Mouse (Mus musculus) spleen, adult 18-20 months (tissue): ENCODE measurements around the gene Tecpr2.

Source experiments
- DNase-seq, 2 experiments: peaks; one replicate each; pipeline ENCODE4 v3.0.0; 2022; ENCODE audit warnings: mixed read lengths in 2 of 2

Gene Tecpr2

GRCm38 (mm10) chr12:110978607-110979406 lies 89.7 kb downstream of the Tecpr2 start, which contains the start of gene Ankrd9:
Gene Ankrd9, minus strand, starts transcription at chr12:110979040.
- DNase-seq = peak; percentile 96 to 98

DNA sequence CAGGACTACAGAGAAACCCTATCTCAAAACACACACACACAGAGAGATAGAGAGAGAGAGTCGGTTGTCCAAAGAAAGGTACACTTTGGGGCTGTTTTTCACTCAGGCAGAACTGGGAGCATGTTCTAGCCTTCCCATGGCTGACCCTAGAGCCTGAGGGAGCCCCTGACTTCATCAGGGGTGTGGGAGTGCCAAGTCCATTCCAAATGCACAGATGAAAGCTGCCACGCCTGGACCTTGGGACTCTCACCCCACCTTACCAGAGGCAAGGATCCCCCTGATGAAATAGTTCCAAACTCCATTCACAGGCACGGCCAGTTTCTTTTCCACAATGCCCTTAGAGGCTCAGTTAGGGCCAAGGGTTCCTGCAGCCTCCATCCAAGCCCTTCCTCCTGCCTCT lies 90.7 kb downstream of the Tecpr2 start:
- no peak for DNase-seq

DNA sequence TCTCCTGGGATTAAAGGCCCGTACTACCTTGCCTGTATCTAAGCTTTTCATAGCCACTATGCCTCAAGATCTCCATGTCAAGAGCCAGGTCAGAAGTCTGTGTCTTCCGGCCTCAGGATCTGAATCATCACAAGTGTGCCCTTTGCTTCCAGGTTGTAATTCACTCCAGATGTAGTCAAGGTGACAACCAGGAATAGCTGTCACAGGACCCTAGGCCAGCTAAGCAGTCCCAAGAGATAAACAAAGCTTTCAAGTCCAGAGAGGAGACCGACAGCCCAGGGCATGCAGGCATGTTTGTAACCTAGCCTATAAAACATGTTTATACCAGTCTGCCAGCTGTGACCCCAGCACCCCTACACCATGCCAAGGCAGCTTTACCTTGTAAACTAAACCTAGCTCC lies 92.7 kb downstream of the Tecpr2 start:
- no peak for DNase-seq

GRCm38 (mm10) chr12:110983083-110983482 lies 94.0 kb downstream of the Tecpr2 start:
- no peak for DNase-seq

- DNase-seq = no peak
Measured at GRCm38 (mm10) chr12:110983714-110984113, 94.7 kb downstream of the Tecpr2 start.

DNA sequence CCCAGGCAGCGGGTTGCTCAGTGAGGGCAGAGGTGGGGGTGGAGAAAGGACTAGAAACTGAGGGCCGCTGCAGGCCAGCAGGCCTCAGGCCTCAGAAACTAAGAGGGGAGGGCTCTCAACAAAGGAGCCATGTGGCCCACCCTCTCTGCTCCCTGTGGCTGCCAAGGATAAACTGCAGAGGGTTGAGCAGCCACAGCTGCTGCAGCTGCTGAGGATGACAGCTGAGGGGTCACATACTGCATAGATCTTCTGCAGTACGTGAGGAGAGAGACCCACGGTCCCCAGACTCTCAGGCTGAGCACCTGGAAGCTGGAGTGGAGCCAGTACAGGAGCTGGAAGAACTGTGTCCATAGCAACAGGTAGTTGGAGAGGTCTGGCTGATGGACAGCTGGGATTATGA lies 95.5 kb downstream of the Tecpr2 start:
- no peak for DNase-seq

GRCm38 (mm10) chr12:110985141-110985540 lies 96.1 kb downstream of the Tecpr2 start:
- no peak for DNase-seq

GRCm38 (mm10) chr12:110986536-110987425 lies 97.7 kb downstream of the Tecpr2 start:
- no peak for DNase-seq

- DNase-seq = no peak
Measured at GRCm38 (mm10) chr12:110989409-110989808, 100.3 kb downstream of the Tecpr2 start.

GRCm38 (mm10) chr12:110990500-110990899 lies 101.4 kb downstream of the Tecpr2 start:
- DNase-seq = no peak

DNA sequence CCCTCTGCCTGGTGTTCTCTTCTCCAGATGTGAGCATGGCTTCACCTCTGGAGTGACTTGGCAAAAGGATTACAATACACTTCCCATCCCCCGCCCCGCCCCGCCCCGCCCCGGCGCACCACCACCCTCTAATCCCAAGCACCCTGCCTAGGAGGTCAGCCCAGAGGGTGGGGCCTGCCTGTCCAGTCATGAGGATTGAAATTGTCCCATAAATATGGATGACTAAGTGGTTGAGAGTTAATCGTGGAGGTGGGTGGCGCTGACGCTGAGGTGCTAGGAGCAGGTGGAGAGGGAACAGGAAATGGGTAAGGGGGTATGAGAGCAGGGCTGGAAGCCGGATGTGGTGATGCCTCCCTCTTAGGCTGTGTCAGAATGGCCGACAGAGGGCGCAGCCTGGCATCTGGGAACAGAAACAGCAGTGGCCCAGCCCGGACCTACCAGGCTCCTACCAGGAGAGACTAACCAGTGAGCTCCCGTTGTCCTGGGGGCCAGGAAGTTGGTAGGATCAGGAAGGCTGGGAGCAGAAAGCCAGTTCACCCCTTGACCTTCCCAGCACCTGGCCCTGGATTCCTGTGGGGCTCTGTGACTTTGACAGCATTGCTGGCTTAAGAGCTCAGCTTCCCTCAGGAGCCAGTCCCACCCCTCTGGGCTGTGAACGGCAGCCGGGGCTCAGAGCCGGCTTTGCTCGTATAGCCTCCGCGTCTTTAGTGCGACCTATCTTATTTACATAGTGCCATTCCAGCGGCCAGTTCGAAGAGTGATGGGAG lies 102.5 kb downstream of the Tecpr2 start:
- DNase-seq = peak; percentile 66 to 73

DNA sequence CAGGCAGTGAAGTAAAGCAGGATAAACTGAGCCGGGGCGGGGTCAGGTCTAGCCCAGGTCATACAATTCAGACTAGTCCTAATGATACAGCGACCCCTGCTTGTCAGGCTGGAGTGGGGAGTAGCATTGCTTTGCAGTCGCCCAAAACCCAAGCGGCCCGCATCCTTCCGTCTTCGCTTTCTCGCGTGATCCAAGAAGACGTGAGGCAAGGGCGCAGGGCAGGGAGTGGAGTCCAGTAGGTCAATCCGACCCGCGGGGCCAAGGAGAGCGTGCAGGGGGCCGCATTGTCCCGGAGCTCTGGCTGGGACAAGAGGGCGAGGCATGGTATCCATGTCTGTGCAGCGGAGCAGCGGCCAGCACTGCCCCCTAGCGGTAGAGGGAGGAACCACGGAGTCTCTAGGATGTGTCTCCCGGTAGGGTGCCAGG lies 103.1 kb downstream of the Tecpr2 start:
- DNase-seq = peak; percentile 82 to 95

DNA sequence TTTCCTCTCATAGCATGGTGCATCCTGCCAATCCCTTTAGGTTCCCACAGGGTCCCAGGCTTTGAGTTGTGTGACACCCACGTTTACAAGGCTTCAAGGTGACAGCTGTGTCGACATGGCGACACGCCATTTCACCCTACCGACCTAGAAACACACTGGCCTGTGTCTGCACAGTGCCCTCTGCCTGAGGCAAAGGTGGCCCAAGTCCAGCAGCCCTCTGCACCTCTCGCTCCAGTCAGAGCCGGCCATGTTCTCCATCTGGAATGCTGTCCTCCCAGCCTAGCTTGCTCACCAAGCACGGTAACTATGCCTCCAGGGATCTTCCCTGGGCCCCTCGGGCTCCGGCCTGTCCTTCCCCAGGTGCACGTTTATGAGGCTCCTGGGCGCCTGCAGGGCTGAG lies 103.7 kb downstream of the Tecpr2 start:
- no peak for DNase-seq

GRCm38 (mm10) chr12:110993226-110993625 lies 104.2 kb downstream of the Tecpr2 start:
- no peak for DNase-seq

GRCm38 (mm10) chr12:110994666-110995065 lies 105.6 kb downstream of the Tecpr2 start:
- DNase-seq = no peak

DNA sequence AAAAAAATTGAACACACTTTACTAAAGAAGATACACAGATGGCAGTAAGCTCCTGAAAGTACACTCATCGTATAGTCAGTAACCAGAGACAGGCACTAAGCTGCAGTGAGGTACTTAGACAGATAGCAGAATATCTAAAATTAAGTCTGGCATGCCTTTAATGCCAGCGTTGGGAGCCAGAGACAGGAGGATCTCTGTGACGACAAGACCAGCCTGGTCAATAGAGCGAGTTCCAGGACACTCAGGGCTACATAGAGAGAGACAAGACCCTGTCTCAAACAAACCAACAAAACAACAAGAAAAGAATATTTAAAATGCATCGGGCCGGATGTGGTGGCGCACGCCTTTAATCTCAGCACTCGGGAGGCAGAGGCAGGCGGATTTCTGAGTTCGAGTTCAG lies 109.0 kb downstream of the Tecpr2 start:
- no peak for DNase-seq

- DNase-seq = no peak
Measured at GRCm38 (mm10) chr12:110999820-111000219, 110.8 kb downstream of the Tecpr2 start.

DNA sequence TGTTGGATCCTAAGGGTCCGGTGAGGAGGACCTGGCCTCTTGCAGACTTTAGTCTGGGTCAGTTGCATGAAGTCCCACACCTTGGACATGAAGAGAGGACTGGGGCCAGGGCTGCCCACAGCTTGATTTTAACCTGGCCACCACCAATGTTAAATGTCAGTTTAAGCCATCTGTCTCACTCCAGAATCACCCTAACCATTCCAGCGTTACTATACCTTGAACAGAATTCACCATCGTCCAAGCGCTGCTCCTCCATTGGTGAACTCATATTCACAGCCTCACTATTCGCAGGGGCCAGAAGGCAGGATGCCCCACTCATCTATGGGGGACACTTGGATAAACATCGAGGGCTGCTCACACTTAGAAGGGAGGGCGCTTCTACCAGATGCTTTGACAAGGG lies 111.9 kb downstream of the Tecpr2 start:
- no peak for DNase-seq

DNA sequence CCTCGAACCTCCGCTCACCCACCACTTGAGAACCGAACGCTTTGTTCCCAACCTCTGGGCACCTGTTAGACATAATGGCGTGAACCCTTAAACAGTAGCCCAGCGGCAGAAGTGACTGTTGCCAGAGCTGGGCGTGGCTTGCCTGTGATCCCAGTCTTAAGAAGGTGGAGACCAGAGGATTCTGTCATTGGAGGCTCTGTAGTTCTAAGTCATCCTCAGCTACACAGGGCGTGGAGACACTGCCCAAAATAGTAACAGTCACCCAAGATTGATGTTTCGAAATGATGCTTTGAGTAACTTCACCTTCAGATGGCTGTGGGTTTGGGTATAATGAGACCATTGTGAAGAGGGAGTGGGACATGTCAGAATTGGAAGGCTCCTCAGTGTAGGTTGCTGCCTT lies 115.1 kb downstream of the Tecpr2 start:
- DNase-seq = no peak

- no peak for DNase-seq
Measured at GRCm38 (mm10) chr12:111005803-111006202, 116.7 kb downstream of the Tecpr2 start.

- no peak for DNase-seq
Measured at GRCm38 (mm10) chr12:111006339-111006738, 117.3 kb downstream of the Tecpr2 start.

DNA sequence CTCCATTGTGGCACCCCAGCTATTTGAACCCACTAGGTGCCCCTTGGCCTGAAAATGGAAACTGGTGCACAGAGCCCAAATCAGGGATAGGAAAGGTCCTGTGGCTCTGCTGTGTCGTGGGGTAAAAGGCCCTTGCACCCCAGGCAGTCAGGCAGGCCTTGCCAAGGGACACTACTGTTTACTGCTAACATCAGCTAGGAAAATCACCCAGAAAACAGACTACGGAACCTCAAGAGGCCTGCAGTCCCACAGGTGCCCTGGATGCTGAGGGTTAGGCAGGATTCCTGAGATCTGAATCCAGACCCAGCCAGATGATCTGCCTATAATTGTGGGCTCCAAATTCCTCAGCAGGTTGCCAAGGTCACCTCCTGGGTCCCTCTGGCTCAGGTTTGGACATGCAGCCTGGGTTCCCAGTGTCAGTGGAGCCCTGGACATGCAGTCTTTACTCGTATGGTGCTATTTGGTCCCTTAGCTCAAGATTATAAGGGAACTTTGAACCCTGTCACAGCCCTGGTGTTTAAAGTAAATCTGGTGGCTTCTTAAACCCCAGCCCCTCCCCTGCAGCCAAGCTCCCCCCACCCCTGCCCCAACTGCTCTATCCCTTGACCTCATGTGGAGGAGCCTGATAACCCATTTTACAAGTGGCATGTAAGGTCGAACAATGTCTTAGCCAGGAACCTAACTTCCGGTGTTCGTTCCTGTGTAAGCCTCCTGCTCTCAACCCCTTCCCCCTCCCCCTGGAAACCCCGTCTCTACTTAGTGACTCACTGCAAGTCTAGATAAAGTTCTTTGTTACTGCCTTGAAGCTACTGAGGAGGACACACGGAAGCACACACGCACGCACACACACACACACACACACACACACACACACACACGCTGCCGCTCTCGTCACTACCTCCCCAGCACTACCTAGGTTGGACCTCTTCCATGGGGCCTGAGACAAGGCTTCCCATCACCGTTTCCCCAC lies 118.4 kb downstream of the Tecpr2 start:
- peak in 1 of 2 experiments; percentile 20 for DNase-seq
